Mouse (Mus musculus) mouse trophoblast stem cell (cell line): ENCODE results near the gene Olfr786.

Experiments used
- in situ Hi-C, 2 experiments: fragments of 300-500 bp; cut with MseI, MboI; formaldehyde crosslinking; loops; 2 replicates in 1 of 2; 3 replicates in 1 of 2; pipeline ENCODE4 v1.15.1; 2025

Olfr786 gene

DNA sequence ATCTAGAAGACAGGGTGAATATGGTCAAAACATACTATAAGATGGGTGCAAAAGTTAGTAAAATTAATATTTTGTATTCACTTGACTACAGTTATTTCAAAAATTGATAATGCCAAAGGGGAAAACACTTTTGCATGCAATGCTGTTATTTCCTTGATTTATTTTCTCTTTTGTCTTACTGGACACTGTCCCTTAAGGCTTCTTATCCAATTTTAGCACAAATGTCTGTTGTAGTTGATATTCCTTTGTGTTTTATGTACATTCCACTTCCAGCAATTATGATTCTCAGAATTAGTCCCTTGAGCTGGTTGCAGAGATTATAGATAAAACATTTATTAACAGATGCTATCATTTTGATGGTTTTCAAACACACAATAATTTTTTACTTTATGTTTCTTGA lies at the start of gene Olfr786:
Olfr786 (plus strand) TSS at position 301 of the 400 bp plus-strand sequence.
- in situ Hi-C loops = no loop called here

- in situ Hi-C loops = no loop called here
Observed at GRCm38 (mm10) chr10:129383783-129384182, 43.3 kb upstream of the Olfr786 start, which contains the start of gene Olfr784. Gene Olfr784 (plus strand): TSS chr10:129384083.

GRCm38 (mm10) chr10:129400892-129401291 lies 26.2 kb upstream of the Olfr786 start:
- in situ Hi-C loops = no loop called here

DNA sequence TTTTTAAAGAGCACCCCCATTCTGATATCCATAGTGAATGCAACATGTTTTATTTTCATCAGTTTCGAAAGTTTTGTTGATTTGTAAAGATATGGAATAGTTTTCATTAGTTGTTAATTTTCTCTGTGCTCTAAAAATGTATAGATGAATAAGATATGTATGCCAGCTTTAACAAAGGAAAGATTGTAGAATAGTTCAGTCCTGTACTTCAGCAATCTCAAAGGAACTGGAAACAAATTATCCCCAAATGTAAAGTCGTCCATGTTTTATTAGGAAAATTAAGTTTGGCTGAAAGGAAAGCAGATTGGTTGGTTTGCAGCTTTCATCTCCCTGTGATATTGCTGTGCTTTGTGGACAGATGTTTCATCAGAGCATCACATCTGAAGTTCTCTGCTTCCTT lies 22.0 kb upstream of the Olfr786 start, which contains the start of gene Olfr785:
Olfr785 (plus strand) TSS at position 301 of the 400 bp plus-strand sequence.
- in situ Hi-C loops = no loop called here

GRCm38 (mm10) chr10:129461562-129461961 lies 34.5 kb downstream of the Olfr786 start, which contains the start of gene Olfr787:
Gene Olfr787 (plus strand): TSS chr10:129461862.
- in situ Hi-C loops = no loop called here

- in situ Hi-C loops = no loop called here
Observed at GRCm38 (mm10) chr10:129470698-129471097, 43.6 kb downstream of the Olfr786 start, which contains the start of gene Olfr788. Gene Olfr788 (plus strand): TSS chr10:129470998.

GRCm38 (mm10) chr10:129473256-129473655 lies 46.1 kb downstream of the Olfr786 start:
- in situ Hi-C loops = no loop called here

GRCm38 (mm10) chr10:129473723-129474122 lies 46.6 kb downstream of the Olfr786 start:
- in situ Hi-C loops = no loop called here

DNA sequence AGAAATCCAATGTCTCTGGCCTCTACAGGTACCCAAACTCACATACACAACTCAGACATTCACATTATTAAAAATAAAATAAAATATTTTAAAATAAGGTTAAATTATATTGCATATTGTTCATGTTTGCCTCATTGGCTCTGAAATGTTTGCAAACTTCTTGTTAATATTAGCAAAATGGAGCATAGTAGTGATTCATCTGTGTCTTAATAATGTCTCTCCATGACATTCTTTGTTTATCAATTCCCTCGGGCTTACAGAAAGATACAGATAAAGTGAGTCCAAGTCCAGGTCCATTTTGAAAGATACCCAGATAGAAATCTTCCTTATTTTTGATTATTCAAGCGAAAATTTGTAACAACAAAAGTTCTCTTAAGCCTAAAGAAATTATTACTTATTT lies 57.3 kb downstream of the Olfr786 start, which contains the start of gene Olfr789:
Olfr789 (plus strand) TSS at position 301 of the 400 bp plus-strand sequence.
- in situ Hi-C loops = no loop called here
